Mouse (Mus musculus): Measurements from ENCODE around the gene Slco2b1.

Slco2b1 gene

DNA sequence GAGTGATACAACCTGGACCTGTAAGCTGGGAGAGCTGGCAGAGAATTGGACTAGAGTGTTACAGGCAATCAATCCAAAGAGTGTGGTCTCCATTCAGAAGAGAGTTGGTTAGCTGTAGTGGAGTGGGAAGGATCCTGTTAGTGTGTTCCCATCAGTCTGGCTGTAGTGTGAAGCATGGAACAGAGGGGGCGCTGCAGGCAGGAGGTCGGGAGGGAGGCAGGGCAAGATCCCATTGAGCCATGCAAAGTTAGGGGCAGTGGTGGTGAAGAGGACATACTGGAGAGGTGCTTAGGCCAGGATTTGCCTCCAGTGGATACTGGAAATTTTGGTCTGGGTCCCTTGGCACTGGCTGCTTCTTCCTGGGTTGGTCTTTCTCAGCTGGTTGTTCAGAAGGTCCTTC is 92.9 kb downstream of the Slco2b1 start:
- in situ Hi-C loops (cut with MboI; ENCODE audit: low pct_unique_long_range_greater_than_20kb in 1 of 2, low sequenced_read_pairs in 2 of 2, unreplicated experiment in 1 of 2) = loop anchor here in 1 of 2 experiments (10.0 kb wide), 1 partner anchor 177 kb away; no protein-coding TSS in a partner anchor

Data from mouse embryonic stem cell (cell line).